Mouse (Mus musculus) gonadal fat pad, adult 2 months (tissue): Measurements from ENCODE around the gene Smcp. TPM values are rescaled to one million over a fixed set of nuclear protein-coding genes. Genes with fewer than 3 reads are reported as not detected.

Experiments
- polyA plus RNA-seq: library from polyadenylated mRNA; depleted of rRNA; stranded (reverse); fragments of >200 nt; gene quantifications from 2 replicates; pipeline ENCODE4 v1.2.3, GENCODE M21; 2012; rRNA removed

Gene Smcp
- polyA plus RNA-seq, 1 experiment: 27.9 TPM

Other genes with a start within 250 kb of the Smcp start
- not detected in 2 replicates for gene Sprr2d, start 249.9 kb downstream of the Smcp start, polyA plus RNA-seq
- not detected in 2 replicates for gene Sprr2e, start 236.9 kb downstream of the Smcp start, polyA plus RNA-seq
- gene Sprr2f, start 223.8 kb downstream of the Smcp start, polyA plus RNA-seq: 0.25 TPM in 1 of 2 replicates, not detected in the other
- not detected in 2 replicates for gene Sprr2h, start 203.3 kb downstream of the Smcp start, polyA plus RNA-seq
- not detected in 2 replicates for gene Sprr2i, start 181.0 kb downstream of the Smcp start, polyA plus RNA-seq
- not detected in 2 replicates for gene Sprr2j-ps, start 170.9 kb downstream of the Smcp start, polyA plus RNA-seq
- 6.2 and 7.4 TPM in 2 replicates for gene Gm9774, start 159.6 kb downstream of the Smcp start, polyA plus RNA-seq
- not detected in 2 replicates for gene Sprr2k, start 156.4 kb downstream of the Smcp start, polyA plus RNA-seq
- not detected in 2 replicates for gene Sprr1b, start 150.2 kb downstream of the Smcp start, polyA plus RNA-seq
- gene Sprr3, start 130.3 kb downstream of the Smcp start, polyA plus RNA-seq: not detected in 2 replicates
- 0.28 TPM in 1 of 2 replicates, not detected in the other for gene Sprr1a, start 103.1 kb downstream of the Smcp start, polyA plus RNA-seq
- gene Sprr4, start 88.5 kb downstream of the Smcp start, polyA plus RNA-seq: not detected in 2 replicates
- gene 2310046K23Rik, start 54.5 kb downstream of the Smcp start, polyA plus RNA-seq: not detected in 2 replicates
- not detected in 2 replicates for gene Ivl, start 15.3 kb downstream of the Smcp start, polyA plus RNA-seq
- gene 2210017I01Rik, start 18.5 kb upstream of the Smcp start, polyA plus RNA-seq: not detected in 2 replicates
- gene Lce6a, start 32.7 kb upstream of the Smcp start, polyA plus RNA-seq: 0.45 TPM in 1 of 2 replicates, not detected in the other
- gene Lce1a1, start 59.3 kb upstream of the Smcp start, polyA plus RNA-seq: not detected in 2 replicates
- gene Lce1b, start 67.9 kb upstream of the Smcp start, polyA plus RNA-seq: not detected in 2 replicates
- gene Lce1a2, start 81.3 kb upstream of the Smcp start, polyA plus RNA-seq: not detected in 2 replicates
- gene Lce1c, start 90.2 kb upstream of the Smcp start, polyA plus RNA-seq: not detected in 2 replicates
- not detected in 2 replicates for gene Lce1d, start 98.2 kb upstream of the Smcp start, polyA plus RNA-seq
- not detected in 2 replicates for gene Lce1e, start 120.1 kb upstream of the Smcp start, polyA plus RNA-seq
- gene Lce1f, start 131.4 kb upstream of the Smcp start, polyA plus RNA-seq: not detected in 2 replicates
- not detected in 2 replicates for gene Gm38119, start 150.1 kb upstream of the Smcp start, polyA plus RNA-seq
- not detected in 2 replicates for gene Lce1g, start 163.3 kb upstream of the Smcp start, polyA plus RNA-seq
- gene Lce1h, start 176.1 kb upstream of the Smcp start, polyA plus RNA-seq: not detected in 2 replicates
- gene Lce1i, start 189.9 kb upstream of the Smcp start, polyA plus RNA-seq: not detected in 2 replicates
- not detected in 2 replicates for gene Lce1j, start 201.5 kb upstream of the Smcp start, polyA plus RNA-seq
- not detected in 2 replicates for gene Lce1k, start 218.9 kb upstream of the Smcp start, polyA plus RNA-seq
- not detected in 2 replicates for gene Kprp, start 238.2 kb upstream of the Smcp start, polyA plus RNA-seq